Mouse (Mus musculus) heart, embryonic 11.5 days (tissue): ENCODE data around the gene Dcdc2c. TPM values are rescaled to one million over a fixed set of nuclear protein-coding genes. Genes with fewer than 3 reads are reported as not detected.

Experiments used
- ATAC-seq: fragments of 200-750 bp; cut with Nextera tagmentation; replicated peaks from 2 replicates; pipeline ENCODE4 v1.8.0; 2017; ENCODE audit warnings: moderate library complexity; ENCODE audit not compliant: insufficient number of reproducible peaks, low FRiP score, low TSS enrichment
- H3K27ac ChIP-seq: fragments of 300-500 bp; sonication (generic); 2 replicates; pipeline ENCODE4 v1.5.1; 2014; ENCODE audit warnings: mild to moderate bottlenecking, low read depth, low read length
- H3K27me3 ChIP-seq: fragments of 300-500 bp; sonication (generic); 2 replicates; pipeline ENCODE4 v1.6.1; 2014; ENCODE audit warnings: mild to moderate bottlenecking, low read length, mixed read lengths; ENCODE audit not compliant: control insufficient read depth, insufficient read depth
- H3K36me3 ChIP-seq: fragments of 300-500 bp; sonication (generic); 2 replicates; pipeline ENCODE4 v1.6.1; 2014; ENCODE audit warnings: mild to moderate bottlenecking, low read length, moderate library complexity, mixed read lengths; ENCODE audit not compliant: control insufficient read depth, insufficient read depth
- H3K4me1 ChIP-seq: fragments of 300-500 bp; sonication (generic); 2 replicates; pipeline ENCODE4 v1.6.1; 2014; ENCODE audit warnings: low read length; ENCODE audit not compliant: control insufficient read depth, insufficient read depth
- H3K4me2 ChIP-seq: fragments of 300-500 bp; sonication (generic); 2 replicates; pipeline ENCODE4 v1.6.1; 2014; ENCODE audit warnings: mild to moderate bottlenecking, moderate library complexity
- H3K4me3 ChIP-seq: fragments of 300-500 bp; sonication (generic); 2 replicates; pipeline ENCODE4 v1.5.1; 2014; ENCODE audit warnings: low read depth, low read length
- H3K9ac ChIP-seq: fragments of 300-500 bp; sonication (generic); 2 replicates; pipeline ENCODE4 v1.6.1; 2014; ENCODE audit warnings: mild to moderate bottlenecking, low read depth, low read length, moderate library complexity
- H3K9me3 ChIP-seq: fragments of 300-500 bp; sonication (generic); replicated peaks from 2 replicates; pipeline ENCODE4 v1.6.1; 2016; ENCODE audit warnings: low read length; ENCODE audit not compliant: control insufficient read depth
- WGBS: fragments of 180-500 bp; shearing (Covaris S2); extraction: QIAGEN DNeasy Blood & Tissue Kit; methylation state at CpG from one replicate; pipeline ENCODE4 v1.1.7; 2014; ENCODE audit not compliant: insufficient replicate concordance; 5-methylcytosine and 5-hydroxymethylcytosine counted together
- polyA plus RNA-seq: library from polyadenylated mRNA; unstranded; fragments of >200 nt; fragmentation: Nextera tagmentation; extraction: Ambion mirVana; gene quantifications from 2 replicates; pipeline ENCODE4 v1.2.1, GENCODE M21; 2014

The Dcdc2c gene
- polyA plus RNA-seq, 1 experiment from 2014 or later: 0.21 TPM

DNA sequence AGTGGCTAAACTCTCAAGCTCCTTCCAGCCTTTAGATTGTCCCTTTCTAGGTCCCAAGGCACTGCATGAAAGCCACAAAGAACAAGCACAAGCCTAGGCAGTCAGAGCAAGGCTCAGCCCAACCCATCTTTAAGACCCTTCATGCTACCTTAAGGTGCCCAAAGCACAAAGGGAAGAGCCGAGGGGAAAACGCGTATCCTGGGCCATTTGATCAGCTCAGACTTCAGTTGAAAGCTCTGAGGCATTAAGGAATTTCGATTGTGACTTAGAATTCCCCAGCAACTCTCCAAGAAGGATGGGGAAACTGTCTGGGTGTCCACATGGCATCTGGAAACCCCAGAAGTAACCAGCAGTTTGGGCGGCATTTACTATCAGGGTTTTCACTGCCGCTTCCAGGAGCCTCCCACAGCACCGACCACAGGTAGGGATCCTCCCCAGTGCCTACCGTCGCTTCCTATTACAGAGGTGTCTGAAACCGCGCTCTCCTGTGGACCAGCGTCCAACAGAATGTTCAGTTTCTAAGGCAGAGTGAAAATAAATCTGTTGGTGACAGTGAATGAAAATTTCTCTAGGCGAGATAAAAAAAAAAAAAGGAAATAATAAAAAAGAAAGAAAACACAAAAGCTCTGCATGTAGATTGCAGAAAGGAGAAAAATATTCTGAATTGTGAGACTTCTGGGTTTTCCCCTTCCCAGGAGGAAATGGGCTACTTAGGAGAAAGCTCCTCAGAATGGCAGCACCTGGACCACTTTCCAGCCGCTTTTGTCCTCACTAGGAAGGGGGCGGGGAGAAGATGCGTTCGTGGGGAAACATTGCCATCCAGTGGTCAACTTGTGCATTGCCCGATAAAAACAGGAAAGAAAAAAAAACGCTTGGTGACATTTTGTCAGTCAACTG is 120.1 kb downstream of the Dcdc2c start:
- ATAC-seq: no peak
- 15% methylated on average over 19 of the region's 19 CpGs for WGBS
- peak overlapping the region; percentile 21 for H3K4me3 ChIP-seq

DNA sequence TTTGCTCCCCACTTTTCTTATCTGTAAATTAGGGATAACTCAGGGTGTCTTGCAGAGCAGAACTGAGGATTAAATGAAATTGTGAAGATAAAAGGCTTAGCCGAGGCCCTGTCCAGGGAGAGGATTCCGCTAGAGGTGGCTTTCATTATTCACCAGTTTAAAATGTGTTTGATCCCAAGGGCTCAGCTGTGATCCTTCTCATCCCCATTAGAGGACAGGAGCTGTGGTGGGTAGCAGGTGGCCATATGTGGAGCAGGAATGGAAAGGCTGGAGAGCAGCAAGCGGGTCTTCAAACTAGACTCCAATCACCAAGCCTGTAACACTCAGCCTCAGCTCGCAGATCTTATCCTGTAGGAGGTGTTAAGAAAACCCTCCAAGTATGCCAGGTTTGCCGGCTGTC is 122.3 kb downstream of the Dcdc2c start:
- WGBS: 79% methylated on average over 5 of the region's 5 CpGs
- ATAC-seq: no peak
- no peak overlapping the region for H3K9ac ChIP-seq
- no peak overlapping the region for H3K27ac ChIP-seq
- H3K9me3 ChIP-seq: no peaks in the 10 kb centered on the region
- no peak overlapping the region for H3K4me3 ChIP-seq
- H3K36me3 ChIP-seq: no peaks in the 10 kb centered on the region
- H3K27me3 ChIP-seq: no peaks in the 10 kb centered on the region
- H3K4me2 ChIP-seq: no peak overlapping the region
- H3K4me1 ChIP-seq: no peaks in the 10 kb centered on the region

More for the DNA sequence above, 120.1 kb downstream of the Dcdc2c start:
- Histone ChIP-seq H3K4me2 (peak overlapping the region; percentile 65), H3K4me1 (no peaks in the 10 kb centered on the region), H3K36me3 (no peaks in the 10 kb centered on the region), H3K27ac (no peak overlapping the region), H3K9ac (peak overlapping the region; percentile 47; the same call in 1 of the 2 replicates), H3K27me3 (no peaks in the 10 kb centered on the region), H3K9me3 (no peaks in the 10 kb centered on the region)

DNA sequence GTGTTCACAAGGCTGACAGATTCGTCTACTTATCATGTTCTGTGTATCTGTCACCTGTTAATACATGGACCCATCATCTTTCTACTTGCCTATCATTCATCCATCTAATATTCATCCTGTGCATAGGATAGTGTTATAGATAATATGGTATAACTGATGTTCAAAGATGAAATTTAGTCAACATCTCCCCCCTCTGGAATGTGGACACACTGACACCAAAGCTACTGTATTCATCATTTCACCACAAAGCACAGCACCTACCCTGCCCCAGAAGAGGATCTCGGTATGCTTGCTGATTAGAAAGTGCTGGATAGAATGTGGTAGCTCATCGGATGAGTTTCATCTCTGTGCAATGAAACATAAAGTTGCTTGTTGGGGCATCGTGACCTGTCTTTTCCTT is 135.2 kb downstream of the Dcdc2c start:
- Histone ChIP-seq H3K27me3 (no peaks in the 10 kb centered on the region), H3K4me2 (no peak overlapping the region), H3K4me3 (no peak overlapping the region), H3K9ac (no peak overlapping the region), H3K9me3 (no peaks in the 10 kb centered on the region), H3K36me3 (no peaks in the 10 kb centered on the region), H3K4me1 (no peaks in the 10 kb centered on the region), H3K27ac (no peak overlapping the region)
- ATAC-seq: no peak
- WGBS: 79% methylated on average over 4 of the region's 4 CpGs

DNA sequence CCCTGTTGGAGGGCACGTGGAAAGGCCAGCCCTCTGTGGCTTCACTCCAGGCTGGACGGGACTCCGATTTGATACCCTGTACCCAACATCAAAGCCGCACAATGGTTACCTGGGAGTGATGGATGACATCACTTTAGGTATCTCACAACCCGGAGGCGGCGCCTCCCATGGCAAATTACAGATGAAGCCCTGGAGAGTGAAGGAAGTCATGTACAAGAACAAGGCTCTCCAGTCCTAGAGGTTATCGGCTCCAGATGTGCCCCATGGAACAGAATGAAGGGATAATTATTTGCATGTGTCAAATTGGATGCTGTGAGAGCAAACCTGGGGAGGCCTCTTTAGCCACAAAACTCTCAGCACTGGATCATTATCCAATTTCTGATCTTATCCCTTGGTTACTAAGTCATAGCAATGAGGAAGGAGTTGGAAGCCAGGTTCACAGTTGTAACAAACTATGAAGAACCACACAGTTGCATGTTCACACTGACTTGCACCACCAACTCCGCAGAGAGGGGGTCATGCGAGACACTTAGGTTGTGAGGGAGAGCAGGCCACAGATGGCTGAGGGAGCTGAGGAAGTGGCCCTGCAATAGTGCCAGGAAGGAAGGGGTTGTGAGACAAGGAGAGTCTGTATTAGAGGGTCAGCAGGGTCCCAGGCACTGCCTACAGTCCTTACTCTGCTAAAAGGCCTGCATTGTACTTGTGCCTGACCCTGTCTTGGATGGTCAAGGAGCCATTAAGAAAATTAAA is 144.4 kb downstream of the Dcdc2c start:
- no peak overlapping the region for H3K9ac ChIP-seq
- no peaks in the 10 kb centered on the region for H3K27me3 ChIP-seq
- no peak overlapping the region for H3K27ac ChIP-seq
- no peaks in the 10 kb centered on the region for H3K9me3 ChIP-seq
- H3K4me2 ChIP-seq: no peak overlapping the region
- H3K4me1 ChIP-seq: 0 out of 2 replicates have a peak, but pooled peaks cover 2% of the 10 kb centered on the region
- no peaks in the 10 kb centered on the region for H3K36me3 ChIP-seq
- no peak overlapping the region for H3K4me3 ChIP-seq
- 82% methylated on average over 10 of the region's 10 CpGs for WGBS
- no peak for ATAC-seq

DNA sequence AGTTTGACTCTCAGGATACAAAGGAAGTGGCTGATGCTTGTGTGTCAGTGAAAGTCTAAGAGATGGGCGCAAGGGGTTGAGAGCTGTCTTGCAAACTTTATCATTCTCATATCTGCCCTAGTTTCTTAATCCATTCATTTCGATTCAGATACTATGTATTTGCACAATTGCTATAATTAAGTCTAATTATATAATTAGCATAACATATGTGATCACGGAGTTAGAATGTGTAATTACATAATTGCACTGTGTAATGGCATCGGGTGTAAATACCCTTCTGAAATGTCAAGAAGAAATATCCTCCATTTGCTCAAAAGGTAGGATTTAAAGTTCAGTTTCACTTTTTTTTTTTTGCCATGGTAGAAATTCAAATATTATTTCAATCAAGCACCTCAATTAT is 149.9 kb downstream of the Dcdc2c start:
- no peaks in the 10 kb centered on the region for H3K9me3 ChIP-seq
- 80% methylated on average over 4 of the region's 4 CpGs for WGBS
- no peak overlapping the region for H3K27ac ChIP-seq

DNA sequence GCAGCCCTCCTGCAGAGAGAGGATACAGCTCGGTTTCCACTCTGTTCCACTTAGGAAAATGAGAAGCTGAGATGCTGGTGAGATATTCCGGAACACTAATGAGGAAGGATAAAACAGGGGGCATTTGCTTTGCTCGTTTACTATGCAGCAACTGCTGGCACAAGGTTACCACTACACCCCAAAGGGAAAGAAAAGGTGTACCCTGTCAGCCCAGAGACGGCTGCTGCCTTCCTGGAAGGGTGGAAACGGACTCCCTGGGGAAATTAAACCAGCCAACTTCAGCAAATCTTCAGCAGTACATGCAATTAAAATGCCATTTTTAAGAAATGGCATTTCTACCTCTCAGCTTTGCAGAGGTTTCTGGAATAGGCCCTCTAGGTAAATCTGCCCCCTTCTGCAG is 150.8 kb downstream of the Dcdc2c start:
- 53% methylated on average over 5 of the region's 5 CpGs for WGBS
- no peaks in the 10 kb centered on the region for H3K27me3 ChIP-seq
- H3K36me3 ChIP-seq: no peaks in the 10 kb centered on the region
- H3K4me2 ChIP-seq: no peak overlapping the region
- no peak overlapping the region for H3K27ac ChIP-seq
- H3K4me3 ChIP-seq: no peak overlapping the region
- H3K9me3 ChIP-seq: no peaks in the 10 kb centered on the region
- no peak overlapping the region for H3K9ac ChIP-seq
- no peaks in the 10 kb centered on the region for H3K4me1 ChIP-seq
- ATAC-seq: no peak

More for the DNA sequence above, 149.9 kb downstream of the Dcdc2c start:
- H3K4me1 ChIP-seq: no peaks in the 10 kb centered on the region
- no peak overlapping the region for H3K4me2 ChIP-seq
- no peak overlapping the region for H3K9ac ChIP-seq
- no peaks in the 10 kb centered on the region for H3K27me3 ChIP-seq
- ATAC-seq: no peak
- no peak overlapping the region for H3K4me3 ChIP-seq
- no peaks in the 10 kb centered on the region for H3K36me3 ChIP-seq

DNA sequence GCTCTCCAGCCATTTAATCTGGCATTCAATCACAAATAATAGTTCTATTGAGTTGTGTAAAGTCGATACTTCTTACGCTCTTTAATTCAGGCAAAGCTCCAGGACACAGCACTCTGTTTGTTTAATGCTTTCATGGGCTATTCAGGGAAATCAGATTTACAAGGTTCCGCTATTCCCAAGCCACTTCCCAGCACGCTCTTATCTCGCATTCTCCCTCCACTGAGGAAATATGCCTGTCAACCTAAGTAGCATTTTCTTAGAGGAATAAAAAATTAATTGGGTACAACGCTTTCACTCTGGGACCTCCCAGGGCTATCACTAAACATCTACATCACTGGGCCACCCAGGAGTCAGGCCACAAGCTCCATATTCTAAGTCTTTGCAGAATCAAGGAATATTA is 160.1 kb downstream of the Dcdc2c start:
- Histone ChIP-seq H3K9me3 (0 out of 2 replicates have a peak, but pooled peaks cover 2% of the 10 kb centered on the region), H3K36me3 (no peaks in the 10 kb centered on the region), H3K9ac (no peak overlapping the region), H3K4me3 (no peak overlapping the region), H3K27ac (no peak overlapping the region), H3K27me3 (no peaks in the 10 kb centered on the region), H3K4me2 (no peak overlapping the region), H3K4me1 (0 out of 2 replicates have a peak, but pooled peaks cover 2% of the 10 kb centered on the region)
- WGBS: 39% methylated on average over 6 of the region's 6 CpGs
- ATAC-seq: no peak
